Mouse (Mus musculus): ENCODE measurements around the gene Aldoc.

DNA sequence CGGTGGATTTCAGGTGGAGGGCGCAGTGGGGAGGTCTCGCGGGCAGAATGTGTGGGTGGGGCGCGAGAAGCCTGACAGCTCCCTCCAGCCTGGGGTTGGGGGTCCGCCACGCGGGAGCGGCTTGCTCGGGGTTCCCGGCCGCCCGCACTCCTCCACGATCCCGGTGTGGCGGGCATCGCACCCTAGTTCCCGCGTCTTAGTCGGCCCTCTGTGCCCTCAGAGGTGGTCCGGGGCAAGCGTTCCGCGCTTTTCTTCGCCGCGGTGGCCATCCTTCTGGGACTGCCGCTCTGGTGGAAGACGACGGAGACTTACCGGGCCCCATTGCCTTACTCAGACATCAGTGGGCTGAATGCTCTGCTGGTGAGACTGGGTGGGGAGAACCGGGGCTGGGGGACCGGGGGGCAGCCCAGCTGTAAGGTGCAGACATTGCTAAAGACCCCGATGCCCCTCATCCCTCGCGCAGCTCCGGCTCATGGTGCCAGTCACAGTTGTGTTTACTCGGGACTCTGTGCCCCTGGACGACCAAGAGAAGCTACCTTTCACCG, 5.8 kb downstream of the Aldoc start:
- no peak for TF ChIP-seq CTCF (IDR thresholded peaks at IDR 0.05; ENCODE audit: low read depth)
- no peak for TF ChIP-seq EP300 (IDR thresholded peaks at IDR 0.05; ENCODE audit: low read depth)

Measured in heart, postnatal 0 days (tissue).